Mouse (Mus musculus): ENCODE measurements around the gene Dut.
"Not testable (repeated sequence)": the region's sequence is repeated elsewhere in the genome, so short reads cannot be mapped to it uniquely, and the experiment has no call there.

The Dut gene

DNA sequence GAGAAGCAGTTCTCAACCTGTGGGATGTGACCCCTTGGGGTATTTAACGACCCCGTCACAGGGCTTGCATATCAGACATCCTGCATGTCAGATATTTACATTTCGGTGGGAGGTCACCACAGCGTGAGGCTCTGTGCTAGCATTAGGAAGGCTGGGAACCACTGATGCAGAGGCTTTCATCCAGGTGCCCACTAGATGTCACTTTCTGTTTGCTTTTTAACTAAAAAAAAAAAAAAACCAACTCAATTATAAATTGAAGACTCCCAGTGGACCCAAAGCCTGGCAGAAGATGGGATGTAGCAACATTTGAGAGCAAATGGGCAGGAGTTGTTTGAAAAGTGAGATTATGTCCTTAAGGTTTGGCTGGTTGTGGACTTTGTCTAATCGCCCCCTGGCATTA, 16.1 kb downstream of the Dut start:
- no peak for TF ChIP-seq POU5F1 (IDR thresholded peaks at IDR 0.05; ENCODE audit: borderline replicate concordance, low read length)
- TF ChIP-seq NANOG (IDR thresholded peaks at IDR 0.05; ENCODE audit: borderline replicate concordance, low read length), result no peak
- no peak; the same call in 1 of the 2 replicates for TF ChIP-seq CTCF (conservative IDR thresholded peaks at IDR 0.05; ENCODE audit: low read length)
- Histone ChIP-seq H3K4me3 (replicated peaks; ENCODE audit: low read length) (no peak overlapping the region), H3K9me3 (ENCODE audit: low read length) (no peaks in the 10 kb centered on the region), H3K36me3 (ENCODE audit: insufficient read depth, low read length) (peaks cover 30% of the 10 kb centered on the region), H3K4me1 (replicated peaks; ENCODE audit: low read depth, low read length) (peaks cover 17% of the 10 kb centered on the region), H3K27me3 (ENCODE audit: insufficient read depth, low read length) (no peaks in the 10 kb centered on the region)

DNA sequence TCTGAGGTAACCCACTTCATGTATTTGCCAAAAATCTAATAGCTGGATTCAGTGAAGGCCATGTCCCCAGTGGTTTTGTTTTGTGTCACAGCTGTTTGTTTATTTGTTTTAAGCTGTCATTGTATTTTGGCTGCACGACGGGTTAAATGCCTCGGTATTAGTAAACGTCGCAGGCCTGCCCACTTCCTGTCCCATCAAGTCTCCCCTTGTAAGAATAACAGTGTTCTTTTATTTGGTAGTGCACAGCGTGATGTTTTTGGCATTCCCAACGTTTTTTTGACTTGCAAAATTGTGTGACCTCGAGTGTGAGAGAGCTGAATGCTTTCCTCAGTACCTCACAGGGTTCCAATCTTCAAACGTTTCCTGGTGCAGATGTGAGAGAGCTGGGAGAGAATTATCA, 16.8 kb downstream of the Dut start:
- Histone ChIP-seq H3K9me3 (ENCODE audit: low read length) (no peaks in the 10 kb centered on the region), H3K36me3 (ENCODE audit: insufficient read depth, low read length) (peaks cover 23% of the 10 kb centered on the region), H3K27me3 (ENCODE audit: insufficient read depth, low read length) (no peaks in the 10 kb centered on the region), H3K4me3 (replicated peaks; ENCODE audit: low read length) (no peak overlapping the region), H3K4me1 (replicated peaks; ENCODE audit: low read depth, low read length) (peaks cover 14% of the 10 kb centered on the region)
- TF ChIP-seq NANOG (IDR thresholded peaks at IDR 0.05; ENCODE audit: borderline replicate concordance, low read length) (peak; percentile 38; the same call in 1 of the 2 replicates), CTCF (conservative IDR thresholded peaks at IDR 0.05; ENCODE audit: low read length) (no peak)

DNA sequence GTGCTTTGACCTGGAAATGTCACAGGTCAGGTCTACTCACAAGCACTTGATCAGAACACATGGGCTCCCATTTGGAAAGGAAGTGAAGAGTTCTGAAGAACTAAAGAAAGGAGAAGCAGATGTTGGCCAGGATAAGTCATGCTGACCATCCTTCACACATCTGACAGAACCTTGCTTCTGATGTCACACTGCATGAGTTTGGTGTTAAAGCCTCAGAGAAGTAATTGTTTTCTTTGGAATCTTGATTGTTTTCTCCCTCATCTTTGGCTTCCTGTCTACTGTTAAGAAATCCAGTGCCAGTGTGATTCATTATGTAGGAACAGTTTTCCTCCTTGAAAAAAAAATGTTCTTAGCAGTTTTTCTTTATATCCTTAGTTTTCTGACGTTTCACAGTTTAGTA, 21.9 kb downstream of the Dut start:
- Histone ChIP-seq H3K9me3 (ENCODE audit: low read length) (no peaks in the 10 kb centered on the region), H3K36me3 (ENCODE audit: insufficient read depth, low read length) (no peaks in the 10 kb centered on the region), H3K27me3 (ENCODE audit: insufficient read depth, low read length) (no peaks in the 10 kb centered on the region), H3K4me1 (replicated peaks; ENCODE audit: low read depth, low read length) (peaks cover 5% of the 10 kb centered on the region), H3K4me3 (replicated peaks; ENCODE audit: low read length) (no peak overlapping the region)
- TF ChIP-seq NANOG (IDR thresholded peaks at IDR 0.05; ENCODE audit: borderline replicate concordance, low read length) (no peak), POU5F1 (IDR thresholded peaks at IDR 0.05; ENCODE audit: borderline replicate concordance, low read length) (no peak), CTCF (conservative IDR thresholded peaks at IDR 0.05; ENCODE audit: low read length) (no peak)

DNA sequence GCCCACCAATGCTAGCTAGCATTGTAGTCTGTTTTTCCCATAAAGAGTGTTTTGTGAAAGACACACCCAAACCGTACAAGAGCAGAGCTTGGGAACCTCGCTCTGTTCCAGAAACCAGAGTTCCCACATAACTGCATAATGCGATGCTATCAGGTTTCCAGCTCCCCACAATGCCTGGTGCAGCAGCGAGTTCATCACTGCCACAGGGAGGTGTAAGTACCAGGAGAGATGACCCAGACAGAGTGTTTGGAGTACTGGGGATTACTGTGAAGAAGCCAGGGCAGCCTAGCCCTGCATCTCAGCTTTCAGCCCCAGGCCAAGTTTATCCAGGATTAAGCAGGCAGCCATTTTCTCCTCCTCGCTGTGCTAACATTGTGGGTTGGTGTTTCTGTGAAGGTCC, 28.6 kb downstream of the Dut start:
- no peak for TF ChIP-seq CTCF (conservative IDR thresholded peaks at IDR 0.05; ENCODE audit: low read length)
- no peak for TF ChIP-seq POU5F1 (IDR thresholded peaks at IDR 0.05; ENCODE audit: borderline replicate concordance, low read length)
- peaks cover 3% of the 10 kb centered on the region; the same call in 1 of the 2 replicates for H3K4me1 ChIP-seq (replicated peaks; ENCODE audit: low read depth, low read length)
- no peaks in the 10 kb centered on the region; the same call in 1 of the 2 replicates for H3K27me3 ChIP-seq (ENCODE audit: insufficient read depth, low read length)
- H3K4me3 ChIP-seq (replicated peaks; ENCODE audit: low read length), result no peak overlapping the region
- H3K9me3 ChIP-seq (ENCODE audit: low read length), result no peaks in the 10 kb centered on the region
- H3K36me3 ChIP-seq (ENCODE audit: insufficient read depth, low read length), result no peaks in the 10 kb centered on the region

DNA sequence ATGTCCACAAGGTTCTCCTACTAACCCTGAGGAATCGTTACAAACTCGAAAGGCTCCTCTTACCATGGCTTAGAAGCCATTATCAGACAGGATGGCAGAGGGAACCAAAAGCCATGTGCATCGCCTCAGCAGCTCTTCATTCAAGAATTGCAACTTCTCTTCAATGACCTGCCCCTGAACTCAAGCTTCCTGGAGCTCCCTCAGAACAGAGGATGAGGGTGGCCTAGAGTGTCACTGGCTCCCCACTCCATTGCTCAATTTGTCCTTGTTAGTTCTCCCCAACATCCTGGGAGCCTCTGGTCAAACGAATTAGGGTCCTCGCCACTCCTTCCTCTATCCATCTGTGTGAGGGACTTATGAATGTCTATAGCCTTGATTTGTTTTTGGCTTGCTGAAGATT, 29.7 kb downstream of the Dut start:
- peaks cover 2% of the 10 kb centered on the region; the same call in 1 of the 2 replicates for H3K27me3 ChIP-seq (ENCODE audit: insufficient read depth, low read length)
- no peak for TF ChIP-seq NANOG (IDR thresholded peaks at IDR 0.05; ENCODE audit: borderline replicate concordance, low read length)
- TF ChIP-seq POU5F1 (IDR thresholded peaks at IDR 0.05; ENCODE audit: borderline replicate concordance, low read length), result no peak
- TF ChIP-seq CTCF (conservative IDR thresholded peaks at IDR 0.05; ENCODE audit: low read length), result no peak
- no peaks in the 10 kb centered on the region for H3K9me3 ChIP-seq (ENCODE audit: low read length)
- no peak overlapping the region for H3K4me3 ChIP-seq (replicated peaks; ENCODE audit: low read length)
- H3K4me1 ChIP-seq (replicated peaks; ENCODE audit: low read depth, low read length), result peaks cover 3% of the 10 kb centered on the region; the same call in 1 of the 2 replicates
- no peaks in the 10 kb centered on the region for H3K36me3 ChIP-seq (ENCODE audit: insufficient read depth, low read length)

DNA sequence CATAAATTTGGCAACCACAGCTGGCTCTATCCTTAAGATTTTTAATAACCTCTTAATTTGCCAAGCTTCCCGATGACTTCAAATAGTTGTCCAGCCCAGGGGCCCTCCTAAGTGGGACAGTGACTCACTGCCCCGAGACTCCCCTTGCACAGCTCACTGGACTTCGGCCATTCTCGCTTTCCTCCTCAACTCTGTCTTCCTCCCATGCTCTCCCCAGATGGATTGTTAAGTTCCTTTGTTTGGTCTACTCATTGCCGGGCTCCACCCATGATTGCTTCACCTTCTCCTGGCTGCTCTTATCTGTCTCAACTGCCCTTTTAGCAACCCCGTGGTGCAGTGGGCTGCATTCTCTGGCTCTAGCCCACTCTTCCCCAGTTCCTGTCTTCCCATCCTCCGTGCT, 31.5 kb downstream of the Dut start:
- TF ChIP-seq POU5F1 (IDR thresholded peaks at IDR 0.05; ENCODE audit: borderline replicate concordance, low read length) (no peak), CTCF (conservative IDR thresholded peaks at IDR 0.05; ENCODE audit: low read length) (no peak), NANOG (IDR thresholded peaks at IDR 0.05; ENCODE audit: borderline replicate concordance, low read length) (no peak)
- H3K4me1 ChIP-seq (replicated peaks; ENCODE audit: low read depth, low read length), result peaks cover 3% of the 10 kb centered on the region; the same call in 1 of the 2 replicates
- no peak overlapping the region for H3K4me3 ChIP-seq (replicated peaks; ENCODE audit: low read length)
- peaks cover 2% of the 10 kb centered on the region for H3K27me3 ChIP-seq (ENCODE audit: insufficient read depth, low read length)
- H3K36me3 ChIP-seq (ENCODE audit: insufficient read depth, low read length), result no peaks in the 10 kb centered on the region
- H3K9me3 ChIP-seq (ENCODE audit: low read length), result no peaks in the 10 kb centered on the region

DNA sequence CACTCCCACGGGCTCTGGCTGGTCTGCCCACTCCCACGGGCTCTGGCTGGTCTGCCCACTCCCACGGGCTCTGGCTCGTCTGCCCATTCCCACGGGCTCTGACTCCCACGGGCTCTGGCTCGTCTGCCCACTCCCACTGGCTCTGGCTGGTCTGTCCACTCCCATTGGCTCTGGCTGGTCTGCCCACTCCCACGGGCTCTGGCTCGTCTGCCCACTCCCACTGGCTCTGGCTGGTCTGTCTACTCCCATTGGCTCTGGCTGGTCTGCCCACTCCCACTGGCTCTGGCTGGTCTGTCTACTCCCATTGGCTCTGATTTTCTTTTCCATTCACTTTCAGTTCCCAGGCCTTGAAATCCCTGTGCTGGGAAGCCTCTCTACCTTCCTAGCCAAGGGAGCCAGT, 33.0 kb downstream of the Dut start:
- not testable (repeated sequence) for H3K4me3 ChIP-seq (replicated peaks; ENCODE audit: low read length); H3K4me1 ChIP-seq (replicated peaks; ENCODE audit: low read depth, low read length); H3K36me3 ChIP-seq (ENCODE audit: insufficient read depth, low read length); H3K9me3 ChIP-seq (ENCODE audit: low read length); H3K27me3 ChIP-seq (ENCODE audit: insufficient read depth, low read length)

DNA sequence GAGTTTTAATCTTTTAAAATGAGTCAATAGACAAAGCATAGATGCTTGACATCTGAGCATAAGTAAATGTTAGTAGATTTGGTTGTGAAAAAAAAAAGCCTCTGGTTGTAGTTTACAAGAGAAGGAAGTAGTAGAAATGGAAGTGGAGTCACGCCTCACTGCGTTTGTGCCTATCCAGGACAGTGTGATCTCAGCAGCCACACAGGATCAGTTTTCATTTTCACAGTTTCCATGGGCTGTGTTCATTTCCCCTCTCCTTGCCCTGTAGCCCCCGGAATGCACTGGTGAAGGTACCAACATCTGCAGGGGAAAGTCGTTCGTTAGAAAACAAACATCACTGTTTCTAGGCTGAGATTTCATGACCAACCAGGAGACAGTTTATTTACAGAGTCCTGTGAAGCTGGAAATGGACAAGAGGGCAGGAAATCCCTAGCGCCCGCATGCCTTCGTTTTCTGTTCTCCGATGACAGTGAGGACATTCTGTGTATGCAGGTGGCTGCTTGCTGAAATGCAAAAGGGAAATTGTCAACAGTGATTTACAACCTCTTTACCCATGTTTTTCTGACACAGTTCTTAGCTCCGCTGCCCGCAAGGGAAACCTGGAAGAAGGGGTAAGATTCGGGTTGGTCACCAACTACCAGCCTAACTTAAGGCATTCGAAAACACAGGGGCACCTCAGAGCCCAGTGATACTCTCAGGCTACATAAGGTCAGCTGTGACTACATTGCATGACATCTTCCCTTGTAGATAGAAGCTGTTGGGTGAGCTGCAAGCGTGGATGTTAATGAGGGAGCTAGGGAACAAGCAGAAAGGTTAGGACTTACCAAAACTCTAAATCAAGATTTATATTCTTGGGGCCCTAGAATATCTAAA, 35.6 kb downstream of the Dut start:
- no peak overlapping the region for H3K4me3 ChIP-seq (replicated peaks; ENCODE audit: low read length)
- no peak for TF ChIP-seq CTCF (conservative IDR thresholded peaks at IDR 0.05; ENCODE audit: low read length)
- no peak for TF ChIP-seq POU5F1 (IDR thresholded peaks at IDR 0.05; ENCODE audit: borderline replicate concordance, low read length)
- TF ChIP-seq NANOG (IDR thresholded peaks at IDR 0.05; ENCODE audit: borderline replicate concordance, low read length), result no peak
- H3K27me3 ChIP-seq (ENCODE audit: insufficient read depth, low read length), result peaks cover 2% of the 10 kb centered on the region
- H3K4me1 ChIP-seq (replicated peaks; ENCODE audit: low read depth, low read length), result 0 out of 2 replicates have a peak, but pooled peaks cover 3% of the 10 kb centered on the region
- no peaks in the 10 kb centered on the region for H3K9me3 ChIP-seq (ENCODE audit: low read length)
- H3K36me3 ChIP-seq (ENCODE audit: insufficient read depth, low read length), result no peaks in the 10 kb centered on the region

DNA sequence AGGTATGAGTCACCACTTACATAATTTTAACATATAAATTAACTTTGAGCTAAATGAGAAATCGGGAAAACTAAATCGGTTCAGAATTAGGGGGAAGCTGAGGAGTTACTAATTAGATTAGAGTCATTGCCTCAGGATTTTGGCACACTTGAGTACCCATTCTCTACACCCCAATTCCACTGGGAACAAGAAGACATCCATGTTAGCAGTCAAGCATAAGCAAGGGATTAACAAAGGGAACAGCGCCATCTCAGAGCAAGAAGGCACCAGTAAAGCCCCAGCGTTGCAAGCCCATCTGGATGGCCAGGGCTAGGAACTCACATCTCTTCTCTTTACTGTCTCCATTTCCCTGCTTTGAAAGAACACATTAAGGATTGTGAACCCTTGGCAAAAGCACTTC, 38.8 kb downstream of the Dut start:
- H3K4me1 ChIP-seq (replicated peaks; ENCODE audit: low read depth, low read length), result no peaks in the 10 kb centered on the region
- H3K9me3 ChIP-seq (ENCODE audit: low read length), result no peaks in the 10 kb centered on the region
- H3K4me3 ChIP-seq (replicated peaks; ENCODE audit: low read length), result no peak overlapping the region
- peaks cover 2% of the 10 kb centered on the region; the same call in 1 of the 2 replicates for H3K27me3 ChIP-seq (ENCODE audit: insufficient read depth, low read length)
- H3K36me3 ChIP-seq (ENCODE audit: insufficient read depth, low read length), result no peaks in the 10 kb centered on the region
- TF ChIP-seq POU5F1 (IDR thresholded peaks at IDR 0.05; ENCODE audit: borderline replicate concordance, low read length) (no peak), NANOG (IDR thresholded peaks at IDR 0.05; ENCODE audit: borderline replicate concordance, low read length) (no peak), CTCF (conservative IDR thresholded peaks at IDR 0.05; ENCODE audit: low read length) (no peak)
